Mouse (Mus musculus): Measurements from ENCODE around the gene Lrrc26. TPM values are rescaled to one million over a fixed set of nuclear protein-coding genes. Genes with fewer than 3 reads are reported as not detected.
A peak's percentile ranks its signal among the peaks of the same experiment; 100 is the strongest.

The Lrrc26 gene
- polyA plus RNA-seq (2012; rRNA removed), result not detected in 2 replicates

- peaks cover 3% of the 10 kb centered on the region; the same call in 1 of the 2 replicates for H3K4me1 ChIP-seq (ENCODE audit: control insufficient read depth, insufficient read depth, low read length)
- H3K27ac ChIP-seq (ENCODE audit: insufficient read depth, low read length), result peak within 1 kb of the TSS; percentile 24; the same call in 1 of the 2 replicates
- TF ChIP-seq CTCF (IDR thresholded peaks at IDR 0.05; ENCODE audit: extremely low read depth, insufficient read depth, low read length) (no peak), POLR2A (IDR thresholded peaks at IDR 0.05; ENCODE audit: extremely low read depth, insufficient read depth, low read length) (no peak)
- no peak within 1 kb of the TSS for H3K4me3 ChIP-seq (ENCODE audit: insufficient read depth, low read length)
Measured at GRCm38 (mm10) chr2:25289651-25290050, at the start of gene Lrrc26. Gene Lrrc26, plus strand, starts transcription at chr2:25289915.

DNA sequence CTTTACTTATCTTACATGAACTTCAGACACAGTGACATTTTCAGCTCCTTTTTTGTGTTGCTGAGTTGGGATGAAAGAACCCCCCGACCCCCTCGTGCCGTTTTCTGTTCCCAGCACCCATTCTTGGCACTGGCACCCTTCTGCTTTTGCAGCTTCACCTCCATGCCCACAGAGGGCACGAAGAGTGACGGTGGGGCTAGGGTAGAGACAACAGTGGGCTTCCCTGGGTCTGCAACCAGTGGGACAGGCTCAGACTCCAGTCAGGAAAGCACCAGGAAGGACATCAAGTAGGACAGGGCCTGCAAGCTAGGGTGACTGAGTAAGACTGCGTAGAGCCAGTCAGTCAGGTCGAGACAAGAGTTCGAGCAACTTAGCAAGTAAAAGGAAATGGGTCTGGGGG is 49.4 kb upstream of the Lrrc26 start:
- TF ChIP-seq POLR2A (IDR thresholded peaks at IDR 0.05; ENCODE audit: extremely low read depth, insufficient read depth, low read length) (no peak), CTCF (IDR thresholded peaks at IDR 0.05; ENCODE audit: extremely low read depth, insufficient read depth, low read length) (no peak)
- H3K4me3 ChIP-seq (ENCODE audit: insufficient read depth, low read length), result peak overlapping the region; percentile 80; the same call in 1 of the 2 replicates
- no peak overlapping the region for H3K27ac ChIP-seq (ENCODE audit: insufficient read depth, low read length)
- H3K4me1 ChIP-seq (ENCODE audit: control insufficient read depth, insufficient read depth, low read length), result peaks cover 5% of the 10 kb centered on the region

- Histone ChIP-seq H3K27ac (ENCODE audit: insufficient read depth, low read length) (no peak overlapping the region), H3K4me1 (ENCODE audit: control insufficient read depth, insufficient read depth, low read length) (peaks cover 5% of the 10 kb centered on the region), H3K4me3 (ENCODE audit: insufficient read depth, low read length) (peak overlapping the region; percentile 80)
- TF ChIP-seq POLR2A (IDR thresholded peaks at IDR 0.05; ENCODE audit: extremely low read depth, insufficient read depth, low read length) (peak; percentile 41; the same call in 1 of the 2 replicates), CTCF (IDR thresholded peaks at IDR 0.05; ENCODE audit: extremely low read depth, insufficient read depth, low read length) (no peak)
Measured at GRCm38 (mm10) chr2:25240723-25241437, 48.8 kb upstream of the Lrrc26 start.

DNA sequence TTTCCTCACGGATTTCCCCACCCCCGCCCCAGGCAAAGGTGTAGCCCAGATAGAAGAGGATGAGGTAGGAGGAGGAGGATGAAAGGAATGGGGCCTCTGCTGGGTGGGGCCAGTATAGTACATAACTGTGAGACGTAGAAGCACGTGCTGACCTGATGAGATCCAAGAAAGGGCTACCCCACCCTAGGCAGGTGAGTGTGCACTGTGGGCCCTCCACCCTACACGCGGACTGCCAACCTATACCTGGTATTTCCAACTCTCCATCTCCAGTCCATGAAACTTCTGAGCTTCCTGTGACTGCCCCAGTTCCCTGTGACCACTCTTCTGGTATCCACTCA is 48.3 kb upstream of the Lrrc26 start:
- Histone ChIP-seq H3K4me1 (ENCODE audit: control insufficient read depth, insufficient read depth, low read length) (peaks cover 5% of the 10 kb centered on the region), H3K27ac (ENCODE audit: insufficient read depth, low read length) (no peak overlapping the region), H3K4me3 (ENCODE audit: insufficient read depth, low read length) (peak overlapping the region; percentile 80)
- no peak for TF ChIP-seq CTCF (IDR thresholded peaks at IDR 0.05; ENCODE audit: extremely low read depth, insufficient read depth, low read length)
- no peak for TF ChIP-seq POLR2A (IDR thresholded peaks at IDR 0.05; ENCODE audit: extremely low read depth, insufficient read depth, low read length)

- Histone ChIP-seq H3K4me3 (ENCODE audit: insufficient read depth, low read length) (peak within 1 kb of the TSS; percentile 80), H3K27ac (ENCODE audit: insufficient read depth, low read length) (peak within 1 kb of the TSS; percentile 89; the same call in 1 of the 2 replicates), H3K4me1 (ENCODE audit: control insufficient read depth, insufficient read depth, low read length) (peaks cover 5% of the 10 kb centered on the region)
- TF ChIP-seq CTCF (IDR thresholded peaks at IDR 0.05; ENCODE audit: extremely low read depth, insufficient read depth, low read length), result no peak
- peak; percentile 17; the same call in 1 of the 2 replicates for TF ChIP-seq POLR2A (IDR thresholded peaks at IDR 0.05; ENCODE audit: extremely low read depth, insufficient read depth, low read length)
Measured at GRCm38 (mm10) chr2:25242101-25242506, 47.6 kb upstream of the Lrrc26 start, which contains the start of the genes Rnf208 and Cysrt1. Gene Rnf208, plus strand, starts transcription at chr2:25242255. Gene Cysrt1, minus strand, starts transcription at chr2:25242452.

DNA sequence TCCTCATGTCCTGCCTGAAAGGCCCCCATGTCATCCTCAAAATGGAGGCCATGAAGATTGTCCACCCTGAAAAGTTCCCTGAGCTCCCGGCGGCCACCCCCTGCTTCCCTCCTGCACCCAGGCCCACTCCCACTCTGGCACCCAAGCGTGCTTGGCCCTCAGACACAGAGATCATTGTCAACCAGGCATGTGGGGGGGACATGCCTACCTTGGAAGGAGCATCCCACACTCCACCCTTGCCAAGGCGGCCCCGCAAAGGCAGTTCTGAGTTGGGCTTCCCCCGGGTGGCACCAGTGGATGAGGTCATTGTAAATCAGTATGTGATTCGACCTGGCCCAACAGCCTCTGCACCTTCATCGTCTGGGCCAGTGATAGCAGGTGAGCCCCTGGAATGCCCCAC is 46.4 kb upstream of the Lrrc26 start:
- peaks cover 5% of the 10 kb centered on the region for H3K4me1 ChIP-seq (ENCODE audit: control insufficient read depth, insufficient read depth, low read length)
- peak overlapping the region; percentile 80 for H3K4me3 ChIP-seq (ENCODE audit: insufficient read depth, low read length)
- no peak overlapping the region for H3K27ac ChIP-seq (ENCODE audit: insufficient read depth, low read length)
- TF ChIP-seq POLR2A (IDR thresholded peaks at IDR 0.05; ENCODE audit: extremely low read depth, insufficient read depth, low read length) (no peak), CTCF (IDR thresholded peaks at IDR 0.05; ENCODE audit: extremely low read depth, insufficient read depth, low read length) (no peak)

DNA sequence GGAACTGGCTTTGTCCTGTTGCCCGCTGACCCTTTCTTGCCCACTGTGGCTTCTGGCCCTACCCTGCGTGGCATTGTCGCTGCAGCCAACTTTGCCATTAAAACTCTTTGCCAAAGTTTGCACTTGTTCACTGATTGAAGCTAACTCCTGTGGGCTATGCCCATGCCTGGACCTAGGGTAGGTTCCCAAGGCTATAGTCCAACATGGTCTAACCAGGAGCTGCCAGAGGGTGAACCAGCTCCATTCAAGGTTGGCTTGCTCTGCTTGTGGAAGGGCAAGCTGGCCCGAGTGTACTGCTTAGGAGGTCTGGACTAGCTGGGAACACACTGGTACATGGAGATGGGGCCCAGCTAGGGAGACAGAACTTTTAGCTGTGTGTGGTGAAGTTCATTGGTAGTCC is 45.6 kb upstream of the Lrrc26 start:
- Histone ChIP-seq H3K27ac (ENCODE audit: insufficient read depth, low read length) (no peak overlapping the region), H3K4me3 (ENCODE audit: insufficient read depth, low read length) (no peak overlapping the region), H3K4me1 (ENCODE audit: control insufficient read depth, insufficient read depth, low read length) (peaks cover 5% of the 10 kb centered on the region)
- no peak for TF ChIP-seq CTCF (IDR thresholded peaks at IDR 0.05; ENCODE audit: extremely low read depth, insufficient read depth, low read length)
- no peak for TF ChIP-seq POLR2A (IDR thresholded peaks at IDR 0.05; ENCODE audit: extremely low read depth, insufficient read depth, low read length)

DNA sequence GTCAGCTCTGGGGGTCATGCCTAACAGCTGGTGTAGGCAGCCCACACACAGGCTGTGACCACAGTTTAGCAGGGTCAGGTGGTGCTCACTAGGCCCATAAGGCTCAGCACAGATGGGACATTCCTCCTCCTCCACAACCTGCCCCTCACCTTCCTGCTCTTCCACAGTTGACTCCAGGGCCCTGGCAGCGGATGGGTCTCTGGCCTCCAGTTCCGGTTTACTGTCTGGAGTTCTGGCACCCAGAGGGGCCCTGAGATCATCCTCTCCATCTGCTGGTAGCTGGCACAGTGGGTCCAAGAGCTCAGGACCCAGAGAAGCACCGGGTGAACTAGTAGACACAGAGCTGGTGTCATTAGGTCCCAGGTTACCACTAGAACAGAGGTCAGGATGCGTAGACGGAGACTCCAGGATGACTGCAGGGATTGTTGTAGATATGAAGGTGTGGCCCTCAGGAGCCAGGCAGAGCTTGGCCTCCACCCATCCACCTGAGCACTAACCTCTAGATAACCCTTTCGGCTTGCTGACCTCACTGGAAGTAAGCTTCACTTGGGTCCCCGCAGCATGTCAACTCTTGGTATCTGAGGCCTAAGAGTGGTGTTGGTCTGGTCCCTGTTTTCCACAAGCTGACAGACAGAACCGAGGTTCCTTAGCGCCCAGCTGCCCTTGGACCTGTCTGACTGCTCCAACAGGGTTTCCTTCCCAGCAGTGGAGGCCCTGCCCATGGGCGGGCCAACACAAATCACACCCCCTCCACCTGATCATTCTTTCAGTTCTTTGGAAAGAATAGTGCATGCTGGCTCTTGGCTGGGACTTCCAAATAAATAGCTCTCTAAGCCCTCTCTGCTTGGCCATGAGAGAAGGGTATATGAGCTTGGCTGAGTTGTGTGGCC is 43.3 kb upstream of the Lrrc26 start, which contains the start of gene AL732309.1:
TSS of gene AL732309.1 (minus strand) at position 681 of the 890 bp plus-strand sequence.
- TF ChIP-seq CTCF (IDR thresholded peaks at IDR 0.05; ENCODE audit: extremely low read depth, insufficient read depth, low read length) (no peak), POLR2A (IDR thresholded peaks at IDR 0.05; ENCODE audit: extremely low read depth, insufficient read depth, low read length) (no peak)
- Histone ChIP-seq H3K27ac (ENCODE audit: insufficient read depth, low read length) (no peak within 1 kb of the TSS), H3K4me1 (ENCODE audit: control insufficient read depth, insufficient read depth, low read length) (peaks cover 4% of the 10 kb centered on the region), H3K4me3 (ENCODE audit: insufficient read depth, low read length) (no peak within 1 kb of the TSS)

GRCm38 (mm10) chr2:25252331-25252730 is 37.4 kb upstream of the Lrrc26 start:
- TF ChIP-seq CTCF (IDR thresholded peaks at IDR 0.05; ENCODE audit: extremely low read depth, insufficient read depth, low read length) (no peak), POLR2A (IDR thresholded peaks at IDR 0.05; ENCODE audit: extremely low read depth, insufficient read depth, low read length) (no peak)
- Histone ChIP-seq H3K27ac (ENCODE audit: insufficient read depth, low read length) (no peak overlapping the region), H3K4me1 (ENCODE audit: control insufficient read depth, insufficient read depth, low read length) (peaks cover 6% of the 10 kb centered on the region; the same call in 1 of the 2 replicates), H3K4me3 (ENCODE audit: insufficient read depth, low read length) (no peak overlapping the region)

Data from cortical plate, adult 2 months (tissue).